Mouse (Mus musculus): Measurements from ENCODE around the gene Notch4. TPM values are rescaled to one million over a fixed set of nuclear protein-coding genes. Genes with fewer than 3 reads are reported as not detected.

Gene Notch4
- polyA plus RNA-seq, 1 experiment from 2014 or later = 9.8 TPM

DNA sequence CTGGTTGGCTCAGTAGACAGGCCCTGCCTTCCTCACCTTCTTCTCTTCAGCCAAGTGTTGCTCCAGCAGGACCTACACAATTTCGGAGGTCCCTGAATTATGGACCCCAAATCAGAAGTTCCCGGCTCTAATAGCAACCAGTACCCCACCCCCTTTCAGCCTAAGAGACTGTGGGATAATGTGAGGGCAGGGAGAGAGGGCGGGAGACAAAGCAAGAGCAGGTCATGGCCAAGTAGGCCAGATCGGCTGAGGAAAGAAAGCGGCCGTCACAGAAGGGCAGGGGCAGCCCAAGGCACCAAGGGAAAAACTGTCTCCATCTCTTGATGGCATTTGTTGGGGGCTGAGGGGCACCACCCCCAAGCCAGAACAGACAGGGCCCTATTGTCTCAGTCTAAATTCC, 51.8 kb downstream of the Notch4 start, which contains the start of gene Egfl8:
Egfl8 (minus strand) TSS at position 101 of the 400 bp plus-strand sequence.
- H3K9me3 ChIP-seq (ENCODE audit: control insufficient read depth, low read length) = no peaks in the 10 kb centered on the region
- H3K27me3 ChIP-seq (ENCODE audit: control insufficient read depth, insufficient read depth, low read length) = no peaks in the 10 kb centered on the region
- H3K9ac ChIP-seq (ENCODE audit: low read length) = no peak within 1 kb of the TSS
- H3K4me3 ChIP-seq (ENCODE audit: control insufficient read depth in 1 of 2, insufficient read depth in 1 of 2, low read depth in 1 of 2, low read length in 2 of 2) = no peak within 1 kb of the TSS
- no peak within 1 kb of the TSS for H3K4me2 ChIP-seq (ENCODE audit: low read length)
- peaks cover 66% of the 10 kb centered on the region for H3K36me3 ChIP-seq (ENCODE audit: control insufficient read depth, insufficient read depth, low read length)
- WGBS = 77% methylated on average over 6 of the region's 6 CpGs
- no peak for ATAC-seq (ENCODE audit: insufficient number of reproducible peaks, insufficient read depth, low FRiP score, low read depth)
- H3K4me1 ChIP-seq (ENCODE audit: control insufficient read depth in 2 of 2, insufficient read depth in 2 of 2, low read length in 2 of 2) = no peaks in the 10 kb centered on the region; a peak in 1 of 4 replicates
- H3K27ac ChIP-seq (replicated peaks in 1 of 2; ENCODE audit: control insufficient read depth in 1 of 2, insufficient read depth in 1 of 2, low read depth in 2 of 2, low read length in 2 of 2) = no peak within 1 kb of the TSS

DNA sequence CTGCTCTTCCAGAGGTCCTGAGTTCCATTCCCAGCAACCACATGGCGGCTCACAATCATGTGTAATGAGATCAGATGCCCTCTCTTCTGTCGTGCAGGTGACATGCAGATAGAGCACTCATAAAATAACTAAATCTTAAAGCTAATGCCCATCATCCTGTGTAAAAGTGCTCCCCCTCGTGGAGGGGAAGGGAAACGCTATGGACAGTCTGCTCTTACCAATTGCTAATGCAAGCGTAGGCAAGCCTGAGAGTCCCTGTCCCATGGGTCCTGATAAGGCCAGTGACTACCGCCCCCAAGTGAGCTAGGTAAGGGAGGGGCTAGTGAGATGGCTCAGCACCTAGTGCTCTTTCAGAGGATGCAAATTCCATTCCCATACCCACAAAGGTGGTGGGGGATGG, 54.9 kb downstream of the Notch4 start:
- Histone ChIP-seq H3K4me1 (ENCODE audit: control insufficient read depth in 2 of 2, insufficient read depth in 2 of 2, low read length in 2 of 2) (no peaks in the 10 kb centered on the region; a peak in 1 of 4 replicates), H3K36me3 (ENCODE audit: control insufficient read depth, insufficient read depth, low read length) (peaks cover 65% of the 10 kb centered on the region), H3K27ac (replicated peaks in 1 of 2; ENCODE audit: control insufficient read depth in 1 of 2, insufficient read depth in 1 of 2, low read depth in 2 of 2, low read length in 2 of 2) (no peak overlapping the region), H3K9ac (ENCODE audit: low read length) (no peak overlapping the region), H3K9me3 (ENCODE audit: control insufficient read depth, low read length) (no peaks in the 10 kb centered on the region), H3K27me3 (ENCODE audit: control insufficient read depth, insufficient read depth, low read length) (no peaks in the 10 kb centered on the region), H3K4me3 (ENCODE audit: control insufficient read depth in 1 of 2, insufficient read depth in 1 of 2, low read depth in 1 of 2, low read length in 2 of 2) (no peak overlapping the region), H3K4me2 (ENCODE audit: low read length) (no peak overlapping the region)
- WGBS = 21% methylated on average over 6 of the region's 6 CpGs
- no peak for ATAC-seq (ENCODE audit: insufficient number of reproducible peaks, insufficient read depth, low FRiP score, low read depth)

DNA sequence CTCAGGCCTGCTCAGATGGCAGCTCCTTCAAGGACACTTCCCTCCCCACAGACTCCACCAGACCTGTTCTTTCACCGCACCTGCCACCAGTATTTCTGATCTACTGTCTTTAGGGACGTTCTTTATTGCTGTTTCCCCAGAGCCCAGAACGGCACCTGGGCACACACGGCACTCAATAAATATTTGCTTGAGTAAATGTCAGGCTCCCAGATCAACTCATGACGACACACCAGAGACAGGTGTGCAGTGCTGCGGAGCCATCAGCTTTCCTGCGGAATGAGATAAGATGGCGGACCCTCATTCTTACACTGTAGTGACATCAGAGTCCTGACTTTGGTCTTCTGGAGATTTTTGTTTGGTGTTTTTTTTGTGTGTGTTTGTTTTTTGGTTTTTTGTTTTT, 56.9 kb downstream of the Notch4 start:
- Histone ChIP-seq H3K4me2 (ENCODE audit: low read length) (no peak overlapping the region), H3K27me3 (ENCODE audit: control insufficient read depth, insufficient read depth, low read length) (no peaks in the 10 kb centered on the region), H3K4me3 (ENCODE audit: control insufficient read depth in 1 of 2, insufficient read depth in 1 of 2, low read depth in 1 of 2, low read length in 2 of 2) (no peak overlapping the region), H3K9me3 (ENCODE audit: control insufficient read depth, low read length) (no peaks in the 10 kb centered on the region), H3K9ac (ENCODE audit: low read length) (no peak overlapping the region), H3K36me3 (ENCODE audit: control insufficient read depth, insufficient read depth, low read length) (peaks cover 69% of the 10 kb centered on the region), H3K27ac (replicated peaks in 1 of 2; ENCODE audit: control insufficient read depth in 1 of 2, insufficient read depth in 1 of 2, low read depth in 2 of 2, low read length in 2 of 2) (no peak overlapping the region), H3K4me1 (ENCODE audit: control insufficient read depth in 2 of 2, insufficient read depth in 2 of 2, low read length in 2 of 2) (peaks cover 0 to under 1% of the 10 kb centered on the region in 2 experiments; a peak in 3 of 4 replicates)
- 94% methylated on average over 8 of the region's 8 CpGs for WGBS
- no peak for ATAC-seq (ENCODE audit: insufficient number of reproducible peaks, insufficient read depth, low FRiP score, low read depth)

DNA sequence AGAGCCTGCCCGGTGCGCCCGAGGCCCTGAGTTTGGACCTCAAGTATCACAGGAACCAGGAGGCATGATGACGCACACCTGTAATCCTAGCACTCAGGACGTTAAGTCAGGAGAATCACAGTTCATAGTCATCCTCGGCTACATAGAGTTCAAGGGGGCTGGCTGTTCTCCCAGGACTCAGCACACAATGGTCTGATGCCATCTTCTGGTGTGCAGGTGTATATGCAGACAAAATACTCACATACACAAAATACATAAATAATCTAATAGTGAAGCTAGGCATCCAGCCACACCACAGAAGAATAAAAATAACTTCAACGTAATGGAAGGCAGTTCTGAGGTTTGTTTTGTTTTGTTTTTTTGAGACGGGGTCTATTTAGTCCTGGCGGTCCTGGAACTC, 59.1 kb downstream of the Notch4 start:
- Histone ChIP-seq H3K9me3 (ENCODE audit: control insufficient read depth, low read length) (no peaks in the 10 kb centered on the region), H3K27ac (replicated peaks in 1 of 2; ENCODE audit: control insufficient read depth in 1 of 2, insufficient read depth in 1 of 2, low read depth in 2 of 2, low read length in 2 of 2) (no peak overlapping the region), H3K4me1 (ENCODE audit: control insufficient read depth in 2 of 2, insufficient read depth in 2 of 2, low read length in 2 of 2) (peaks cover 7 to 9% of the 10 kb centered on the region in 2 experiments), H3K36me3 (ENCODE audit: control insufficient read depth, insufficient read depth, low read length) (peaks cover 55% of the 10 kb centered on the region), H3K4me3 (ENCODE audit: control insufficient read depth in 1 of 2, insufficient read depth in 1 of 2, low read depth in 1 of 2, low read length in 2 of 2) (no peak overlapping the region), H3K27me3 (ENCODE audit: control insufficient read depth, insufficient read depth, low read length) (no peaks in the 10 kb centered on the region), H3K4me2 (ENCODE audit: low read length) (no peak overlapping the region), H3K9ac (ENCODE audit: low read length) (no peak overlapping the region)
- 88% methylated on average over 9 of the region's 9 CpGs for WGBS
- no peak for ATAC-seq (ENCODE audit: insufficient number of reproducible peaks, insufficient read depth, low FRiP score, low read depth)

DNA sequence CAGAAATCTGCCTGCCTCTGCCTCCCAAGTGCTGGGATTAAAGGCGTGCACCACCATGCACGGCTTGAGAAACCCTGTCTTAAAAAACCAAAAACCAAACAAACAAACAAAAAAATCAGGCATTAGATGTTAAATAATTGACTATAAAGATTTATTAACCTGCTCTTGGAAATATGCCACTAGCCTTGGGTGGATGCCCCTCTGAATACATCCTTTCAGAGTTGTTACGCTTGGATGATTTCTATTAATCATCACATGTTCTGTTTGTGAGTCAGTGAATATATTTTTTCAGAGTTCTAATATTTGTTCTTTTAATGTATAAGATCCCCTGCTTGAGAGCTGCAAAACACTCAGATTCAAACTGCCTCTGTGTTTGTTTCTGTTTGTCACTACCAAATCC, 60.9 kb downstream of the Notch4 start:
- no peak overlapping the region for H3K4me2 ChIP-seq (ENCODE audit: low read length)
- H3K27me3 ChIP-seq (ENCODE audit: control insufficient read depth, insufficient read depth, low read length) = peaks cover 9% of the 10 kb centered on the region
- H3K4me3 ChIP-seq (ENCODE audit: control insufficient read depth in 1 of 2, insufficient read depth in 1 of 2, low read depth in 1 of 2, low read length in 2 of 2) = no peak overlapping the region
- no peak overlapping the region for H3K9ac ChIP-seq (ENCODE audit: low read length)
- 91% methylated on average over 3 of the region's 3 CpGs for WGBS
- H3K36me3 ChIP-seq (ENCODE audit: control insufficient read depth, insufficient read depth, low read length) = peaks cover 52% of the 10 kb centered on the region
- ATAC-seq (ENCODE audit: insufficient number of reproducible peaks, insufficient read depth, low FRiP score, low read depth) = no peak
- H3K4me1 ChIP-seq (ENCODE audit: control insufficient read depth in 2 of 2, insufficient read depth in 2 of 2, low read length in 2 of 2) = peaks cover 16 to 23% of the 10 kb centered on the region in 2 experiments
- H3K27ac ChIP-seq (replicated peaks in 1 of 2; ENCODE audit: control insufficient read depth in 1 of 2, insufficient read depth in 1 of 2, low read depth in 2 of 2, low read length in 2 of 2) = no peak overlapping the region
- H3K9me3 ChIP-seq (ENCODE audit: control insufficient read depth, low read length) = no peaks in the 10 kb centered on the region

DNA sequence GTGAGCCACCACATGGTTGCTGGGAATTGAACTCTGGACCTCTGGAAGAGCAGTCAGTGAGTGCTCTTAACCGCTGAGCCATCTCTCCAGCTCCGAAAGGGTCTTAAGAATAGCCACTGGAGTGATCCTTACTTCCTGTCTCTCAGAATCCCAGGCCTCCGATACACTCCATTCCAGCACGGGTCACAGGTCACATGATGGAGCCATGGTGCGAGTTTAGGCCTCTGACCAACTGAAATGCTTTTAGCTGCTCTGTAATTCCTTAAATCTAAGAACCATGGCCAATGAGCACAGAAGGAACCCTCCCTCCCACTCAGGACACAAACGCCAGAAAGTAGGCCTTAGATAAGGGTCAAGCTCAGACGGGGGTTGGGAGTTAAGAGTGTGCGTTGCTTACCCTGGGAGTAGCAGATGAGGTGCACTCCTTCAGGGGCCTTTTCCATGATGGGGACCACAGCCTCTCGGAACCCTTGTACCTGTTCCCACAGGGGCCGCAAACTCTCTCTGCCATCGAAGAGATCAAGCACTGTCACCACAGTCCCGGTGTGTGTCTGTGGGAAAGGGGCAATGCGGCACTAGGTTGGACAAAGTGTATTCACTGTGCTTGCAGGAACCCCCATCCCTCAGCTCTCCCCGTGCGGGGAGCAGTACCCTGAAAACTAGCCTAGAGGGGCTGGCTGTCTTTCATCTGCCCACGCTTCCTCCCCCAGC, 62.1 kb downstream of the Notch4 start:
- ATAC-seq (ENCODE audit: insufficient number of reproducible peaks, insufficient read depth, low FRiP score, low read depth) = no peak
- H3K27ac ChIP-seq (replicated peaks in 1 of 2; ENCODE audit: control insufficient read depth in 1 of 2, insufficient read depth in 1 of 2, low read depth in 2 of 2, low read length in 2 of 2) = peak overlapping the region in 1 of 2 experiments; percentile 96; a peak in 2 of 4 replicates

DNA sequence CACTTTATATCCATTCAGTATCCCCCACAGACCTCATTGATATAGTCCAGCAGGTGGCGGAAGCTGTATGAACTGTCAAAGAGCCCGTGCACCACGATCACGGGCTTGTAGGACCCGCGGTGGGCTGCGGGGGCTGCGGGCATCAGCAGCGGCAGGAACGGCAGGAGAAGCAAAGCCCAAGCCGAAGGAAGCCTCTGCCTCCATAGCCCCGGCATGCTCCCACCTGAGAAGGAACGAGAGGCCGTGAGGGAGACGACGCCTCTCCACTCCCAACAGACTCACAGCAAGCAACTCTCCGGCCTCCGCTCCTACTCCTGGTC, 62.7 kb downstream of the Notch4 start:
- no peak for ATAC-seq (ENCODE audit: insufficient number of reproducible peaks, insufficient read depth, low FRiP score, low read depth)
- H3K4me1 ChIP-seq (ENCODE audit: control insufficient read depth in 2 of 2, insufficient read depth in 2 of 2, low read length in 2 of 2) = peaks cover 19 to 35% of the 10 kb centered on the region in 2 experiments
- H3K9ac ChIP-seq (ENCODE audit: low read length) = peak overlapping the region; percentile 78
- under 1% methylated on average over 18 of the region's 18 CpGs for WGBS
- H3K4me3 ChIP-seq (ENCODE audit: control insufficient read depth in 1 of 2, insufficient read depth in 1 of 2, low read depth in 1 of 2, low read length in 2 of 2) = peak overlapping the region; percentile 66 to 85
- peak overlapping the region; percentile 86 to 96 for H3K27ac ChIP-seq (replicated peaks in 1 of 2; ENCODE audit: control insufficient read depth in 1 of 2, insufficient read depth in 1 of 2, low read depth in 2 of 2, low read length in 2 of 2)
- peaks cover 35% of the 10 kb centered on the region for H3K36me3 ChIP-seq (ENCODE audit: control insufficient read depth, insufficient read depth, low read length)
- H3K27me3 ChIP-seq (ENCODE audit: control insufficient read depth, insufficient read depth, low read length) = peaks cover 26% of the 10 kb centered on the region
- H3K4me2 ChIP-seq (ENCODE audit: low read length) = peak overlapping the region; percentile 97
- H3K9me3 ChIP-seq (ENCODE audit: control insufficient read depth, low read length) = no peaks in the 10 kb centered on the region

More for the DNA sequence above, 62.1 kb downstream of the Notch4 start:
- peak overlapping the region; percentile 78 for H3K9ac ChIP-seq (ENCODE audit: low read length)
- peaks cover 19 to 30% of the 10 kb centered on the region in 2 experiments for H3K4me1 ChIP-seq (ENCODE audit: control insufficient read depth in 2 of 2, insufficient read depth in 2 of 2, low read length in 2 of 2)
- H3K4me2 ChIP-seq (ENCODE audit: low read length) = peak overlapping the region; percentile 97
- H3K9me3 ChIP-seq (ENCODE audit: control insufficient read depth, low read length) = no peaks in the 10 kb centered on the region
- peaks cover 40% of the 10 kb centered on the region for H3K36me3 ChIP-seq (ENCODE audit: control insufficient read depth, insufficient read depth, low read length)
- H3K27me3 ChIP-seq (ENCODE audit: control insufficient read depth, insufficient read depth, low read length) = peaks cover 21% of the 10 kb centered on the region
- H3K4me3 ChIP-seq (ENCODE audit: control insufficient read depth in 1 of 2, insufficient read depth in 1 of 2, low read depth in 1 of 2, low read length in 2 of 2) = peak overlapping the region; percentile 66 to 85
- WGBS = 50% methylated on average over 16 of the region's 16 CpGs
